Mouse (Mus musculus): ENCODE measurements around the gene Vmn1r32. TPM values are rescaled to one million over a fixed set of nuclear protein-coding genes. Genes with fewer than 3 reads are reported as not detected.

The Vmn1r32 gene
- total and polyA plus RNA-seq, 3 experiments: 0.05 TPM; not detected in 2

DNA sequence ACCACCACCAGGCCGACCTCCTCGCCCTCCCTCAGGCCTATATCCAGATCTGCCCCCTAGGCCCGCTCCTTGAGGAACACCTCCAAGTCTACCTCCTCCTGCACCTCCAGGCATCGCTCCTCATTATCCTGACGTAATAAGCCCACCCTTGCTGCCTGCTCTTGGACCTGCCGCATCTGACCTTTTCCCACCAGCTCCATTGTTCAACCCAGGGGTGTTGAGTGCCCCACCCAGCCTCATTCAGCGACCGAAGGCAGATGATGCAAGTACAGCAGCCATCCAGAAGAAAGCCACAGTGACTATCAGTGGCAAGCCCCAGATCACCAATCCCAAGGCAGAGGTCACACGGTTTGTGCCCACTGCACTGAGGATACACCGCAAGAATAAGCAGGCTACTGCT, 31.5 kb downstream of the Vmn1r32 start:
- no peak; the same call in 1 of the 2 replicates for ATAC-seq (ENCODE audit: extremely low read depth, insufficient number of reproducible peaks, low FRiP score, poor library complexity, severe bottlenecking)
- no peaks in the 10 kb centered on the region for H3K9me3 ChIP-seq (replicated peaks)
- H3K4me3 ChIP-seq (ENCODE audit: low read depth, low read length): no peak overlapping the region
- TF ChIP-seq GATA1 (IDR thresholded peaks at IDR 0.05; ENCODE audit: borderline replicate concordance, low read length) (no peak), GATA2 (IDR thresholded peaks at IDR 0.05; ENCODE audit: borderline replicate concordance, low read depth, low read length) (no peak), POLR2AphosphoS5 (IDR thresholded peaks at IDR 0.05; ENCODE audit: insufficient replicate concordance, low read depth, low read length) (no peak), CTCF (IDR thresholded peaks at IDR 0.05; ENCODE audit: low read depth, low read length) (no peak), TAL1 (conservative IDR thresholded peaks at IDR 0.05; ENCODE audit: low read depth, low read length) (no peak)
- DNase-seq (ENCODE audit: low spot score): no peak
- H3K27me3 ChIP-seq (ENCODE audit: insufficient read depth, low read length): 0 out of 2 replicates have a peak, but pooled peaks cover 3% of the 10 kb centered on the region
- no peaks in the 10 kb centered on the region for H3K36me3 ChIP-seq (replicated peaks)
- no peaks in the 10 kb centered on the region for H3K4me1 ChIP-seq (ENCODE audit: insufficient read depth, low read depth, low read length)

DNA sequence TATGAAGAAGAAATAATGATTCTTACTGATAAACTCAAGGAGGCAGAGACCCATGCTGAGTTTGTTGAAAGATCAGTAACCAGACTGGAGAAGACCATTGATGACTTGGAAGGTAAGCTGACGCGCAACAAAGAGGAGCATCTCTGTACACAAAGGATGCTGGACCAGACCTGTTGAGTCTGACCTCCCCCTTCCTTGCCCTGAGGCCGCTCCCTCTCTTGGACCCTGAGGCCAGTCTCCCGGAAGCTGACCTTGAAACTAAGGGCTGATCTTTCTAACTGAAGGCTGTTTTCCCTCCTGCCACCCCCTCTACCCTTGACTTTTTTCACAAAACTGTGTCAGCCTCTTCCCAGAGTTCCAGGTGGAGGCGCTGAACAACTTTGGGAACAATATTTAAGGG, 43.5 kb downstream of the Vmn1r32 start:
- no peak for DNase-seq (ENCODE audit: low spot score)
- Histone ChIP-seq H3K4me1 (ENCODE audit: insufficient read depth, low read depth, low read length) (peaks cover 5% of the 10 kb centered on the region), H3K36me3 (replicated peaks) (no peaks in the 10 kb centered on the region), H3K27me3 (ENCODE audit: insufficient read depth, low read length) (peaks cover 17% of the 10 kb centered on the region), H3K4me3 (ENCODE audit: low read depth, low read length) (no peak overlapping the region), H3K9me3 (replicated peaks) (no peaks in the 10 kb centered on the region)
- TF ChIP-seq TAL1 (conservative IDR thresholded peaks at IDR 0.05; ENCODE audit: low read depth, low read length) (no peak), CTCF (IDR thresholded peaks at IDR 0.05; ENCODE audit: low read depth, low read length) (no peak), POLR2AphosphoS5 (IDR thresholded peaks at IDR 0.05; ENCODE audit: insufficient replicate concordance, low read depth, low read length) (no peak), GATA1 (IDR thresholded peaks at IDR 0.05; ENCODE audit: borderline replicate concordance, low read length) (no peak), GATA2 (IDR thresholded peaks at IDR 0.05; ENCODE audit: borderline replicate concordance, low read depth, low read length) (no peak)
- no peak for ATAC-seq (ENCODE audit: extremely low read depth, insufficient number of reproducible peaks, low FRiP score, poor library complexity, severe bottlenecking)

Other genes starting within 250 kb of the Vmn1r32 start
- 233 TPM in 2 replicates for gene Mad2l1, start 24.7 kb downstream of the Vmn1r32 start, total RNA-seq (2014; fragmentation: Nextera tagmentation)
- 137 and 159 TPM in 2 replicates for gene Mad2l1, start 24.7 kb downstream of the Vmn1r32 start, total RNA-seq (2017)
- 6.0 and 7.9 TPM in 2 replicates for gene Mad2l1, start 24.7 kb downstream of the Vmn1r32 start, polyA plus RNA-seq (2012)
- not detected in 2 replicates for gene Vmn1r33, start 58.2 kb upstream of the Vmn1r32 start, total RNA-seq (2014; fragmentation: Nextera tagmentation)
- gene Vmn1r33, start 58.2 kb upstream of the Vmn1r32 start, total RNA-seq (2017): 0.06 and 0.16 TPM in 2 replicates
- not detected in 2 replicates for gene Vmn1r33, start 58.2 kb upstream of the Vmn1r32 start, polyA plus RNA-seq (2012)
- not detected in 2 replicates for gene Vmn1r34, start 83.8 kb upstream of the Vmn1r32 start, total RNA-seq (2014; fragmentation: Nextera tagmentation)
- gene Vmn1r34, start 83.8 kb upstream of the Vmn1r32 start, total RNA-seq (2017): 0.11 and 0.17 TPM in 2 replicates
- gene Vmn1r34, start 83.8 kb upstream of the Vmn1r32 start, polyA plus RNA-seq (2012): not detected in 2 replicates
- gene Vmn1r35, start 125.8 kb upstream of the Vmn1r32 start, total RNA-seq (2014; fragmentation: Nextera tagmentation): not detected in 2 replicates
- gene Vmn1r35, start 125.8 kb upstream of the Vmn1r32 start, total RNA-seq (2017): 0.05 and 0.12 TPM in 2 replicates
- not detected in 2 replicates for gene Vmn1r35, start 125.8 kb upstream of the Vmn1r32 start, polyA plus RNA-seq (2012)
- not detected in 2 replicates for gene Vmn1r36, start 159.1 kb upstream of the Vmn1r32 start, total RNA-seq (2014; fragmentation: Nextera tagmentation)
- 0.16 TPM in 1 of 2 replicates, not detected in the other for gene Vmn1r36, start 159.1 kb upstream of the Vmn1r32 start, total RNA-seq (2017)
- gene Vmn1r36, start 159.1 kb upstream of the Vmn1r32 start, polyA plus RNA-seq (2012): not detected in 2 replicates
- gene Vmn1r37, start 169.3 kb upstream of the Vmn1r32 start, total RNA-seq (2014; fragmentation: Nextera tagmentation): not detected in 2 replicates
- not detected in 2 replicates for gene Vmn1r37, start 169.3 kb upstream of the Vmn1r32 start, total RNA-seq (2017)
- gene Vmn1r37, start 169.3 kb upstream of the Vmn1r32 start, polyA plus RNA-seq (2012): not detected in 2 replicates
- gene Vmn1r38, start 222.5 kb upstream of the Vmn1r32 start, total RNA-seq (2014; fragmentation: Nextera tagmentation): not detected in 2 replicates
- 0.06 and 0.11 TPM in 2 replicates for gene Vmn1r38, start 222.5 kb upstream of the Vmn1r32 start, total RNA-seq (2017)
- gene Vmn1r38, start 222.5 kb upstream of the Vmn1r32 start, polyA plus RNA-seq (2012): not detected in 2 replicates

Data from G1E (cell line).